Mouse (Mus musculus) megakaryocyte-erythroid progenitor cell, adult 5-6 weeks (primary cell): ENCODE results near the gene Macc1. TPM values are rescaled to one million over a fixed set of nuclear protein-coding genes. Genes with fewer than 3 reads are reported as not detected.

Experiments
- ATAC-seq: replicated peaks from 2 replicates; pipeline ENCODE4 v1.8.0; 2016; ENCODE audit warnings: mild to moderate bottlenecking, inconsistent platforms; ENCODE audit not compliant: severe bottlenecking, poor library complexity, low FRiP score, low TSS enrichment
- total RNA-seq, 2 experiments: library from RNA; stranded (forward) in 1 of 2; stranded (reverse) in 1 of 2; fragments of 200-1000, 215-1000 nt in 1 of 2; fragments of >200 nt in 1 of 2; fragmentation: Nextera tagmentation in 1 of 2; gene quantifications; 2 replicates each; pipeline ENCODE4 v1.2.3; 2014 to 2017

Macc1 gene
- total RNA-seq, 2 experiments from 2014 or later = not detected

GRCm38 (mm10) chr12:119381839-119382238, 67.8 kb downstream of the Macc1 start:
- no peak for ATAC-seq

GRCm38 (mm10) chr12:119386243-119386642, 72.2 kb downstream of the Macc1 start:
- no peak for ATAC-seq

GRCm38 (mm10) chr12:119386650-119387049, 72.6 kb downstream of the Macc1 start:
- no peak for ATAC-seq

GRCm38 (mm10) chr12:119387925-119388324, 73.9 kb downstream of the Macc1 start:
- ATAC-seq = no peak

GRCm38 (mm10) chr12:119390192-119390684, 76.2 kb downstream of the Macc1 start:
- no peak for ATAC-seq

GRCm38 (mm10) chr12:119398046-119398659, 84.1 kb downstream of the Macc1 start:
- ATAC-seq = no peak

- peak; percentile 85 for ATAC-seq
Measured at GRCm38 (mm10) chr12:119402273-119402672, 88.2 kb downstream of the Macc1 start.

GRCm38 (mm10) chr12:119402796-119403195, 88.7 kb downstream of the Macc1 start:
- ATAC-seq = no peak

GRCm38 (mm10) chr12:119404810-119405209, 90.7 kb downstream of the Macc1 start:
- ATAC-seq = peak; percentile 54

- no peak for ATAC-seq
Measured at GRCm38 (mm10) chr12:119410522-119410921, 96.5 kb downstream of the Macc1 start.

- ATAC-seq = no peak
Measured at GRCm38 (mm10) chr12:119410956-119411355, 96.9 kb downstream of the Macc1 start.

- peak; percentile 54 for ATAC-seq
Measured at GRCm38 (mm10) chr12:119411982-119412381, 97.9 kb downstream of the Macc1 start.

GRCm38 (mm10) chr12:119415900-119416299, 101.8 kb downstream of the Macc1 start:
- peak; percentile 78 for ATAC-seq

- ATAC-seq = peak; percentile 96
Measured at GRCm38 (mm10) chr12:119425749-119426148, 111.7 kb downstream of the Macc1 start.

- peak; percentile 67 for ATAC-seq
Measured at GRCm38 (mm10) chr12:119426182-119426886, 112.3 kb downstream of the Macc1 start.

- peak; percentile 86 for ATAC-seq
Measured at GRCm38 (mm10) chr12:119426887-119427204, 112.8 kb downstream of the Macc1 start.

- no peak for ATAC-seq
Measured at GRCm38 (mm10) chr12:119440720-119441119, 126.7 kb downstream of the Macc1 start.

GRCm38 (mm10) chr12:119450116-119450515, 136.0 kb downstream of the Macc1 start:
- no peak for ATAC-seq

- ATAC-seq = no peak
Measured at GRCm38 (mm10) chr12:119451232-119451631, 137.2 kb downstream of the Macc1 start.

- no peak for ATAC-seq
Measured at GRCm38 (mm10) chr12:119454076-119454475, 140.0 kb downstream of the Macc1 start.
